Mouse (Mus musculus) G1E (cell line): ENCODE data around the gene Magi3. TPM values are rescaled to one million over a fixed set of nuclear protein-coding genes. Genes with fewer than 3 reads are reported as not detected.

Experiments
- ATAC-seq: 2 replicates; pipeline ENCODE4 v1.8.0; 2016; ENCODE audit warnings: mild to moderate bottlenecking; ENCODE audit not compliant: insufficient number of reproducible peaks, poor library complexity, low FRiP score, severe bottlenecking; ENCODE audit errors: extremely low read depth
- DNase-seq: peaks from one replicate; pipeline ENCODE4 v3.0.0; 2012; ENCODE audit warnings: low spot score
- H3K27me3 ChIP-seq: 2 replicates; pipeline ENCODE4 v1.6.1; 2012; ENCODE audit warnings: mild to moderate bottlenecking, low read length, inconsistent platforms; ENCODE audit not compliant: insufficient read depth
- H3K36me3 ChIP-seq: replicated peaks from 2 replicates; pipeline ENCODE3; 2012; ENCODE audit warnings: mild to moderate bottlenecking, inconsistent platforms
- H3K4me1 ChIP-seq: 2 replicates; pipeline ENCODE4 v1.6.1; 2012; ENCODE audit warnings: low read depth, low read length, inconsistent platforms, mixed read lengths; ENCODE audit not compliant: insufficient read depth
- H3K4me3 ChIP-seq: 2 replicates; pipeline ENCODE4 v1.5.1; 2012; ENCODE audit warnings: low read depth, mild to moderate bottlenecking, inconsistent platforms, low read length, moderate library complexity, mixed read lengths
- H3K9me3 ChIP-seq: replicated peaks from 2 replicates; pipeline ENCODE4 v1.6.1; 2012; ENCODE audit warnings: inconsistent platforms
- CTCF ChIP-seq: IDR thresholded peaks from 2 replicates; pipeline ENCODE4 v1.5.1; 2012; ENCODE audit warnings: low read depth, low read length, inconsistent platforms, mixed read lengths
- GATA1 ChIP-seq: IDR thresholded peaks from 2 replicates; pipeline ENCODE4 v1.6.1; 2012; ENCODE audit warnings: borderline replicate concordance, low read length, inconsistent platforms, mixed read lengths
- GATA2 ChIP-seq: IDR thresholded peaks from 2 replicates; pipeline ENCODE4 v1.6.1; 2012; ENCODE audit warnings: low read depth, low read length, inconsistent platforms, borderline replicate concordance
- POLR2AphosphoS5 ChIP-seq: IDR thresholded peaks from 2 replicates; pipeline ENCODE4 v1.6.1; 2012; ENCODE audit warnings: low read depth, low read length, inconsistent platforms; ENCODE audit not compliant: insufficient replicate concordance
- TAL1 ChIP-seq: conservative IDR thresholded peaks from 2 replicates; pipeline ENCODE4 v1.6.1; 2012; ENCODE audit warnings: low read depth, low read length, inconsistent platforms, mixed read lengths
- polyA plus RNA-seq: library from polyadenylated mRNA; stranded (reverse); fragments of >175 nt; gene quantifications from 2 replicates; pipeline ENCODE4 v1.2.3, GENCODE M21; 2012
- total RNA-seq, 2 experiments: library from RNA; stranded (forward) in 1 of 2; stranded (reverse) in 1 of 2; fragments of 200-1000 nt in 1 of 2; fragments of >200 nt in 1 of 2; fragmentation: Nextera tagmentation in 1 of 2; gene quantifications; 2 replicates each; pipeline ENCODE4 v1.2.3; 2014 to 2017

Gene Magi3
- total and polyA plus RNA-seq, 3 experiments: 0.16 TPM; not detected in 2

DNA sequence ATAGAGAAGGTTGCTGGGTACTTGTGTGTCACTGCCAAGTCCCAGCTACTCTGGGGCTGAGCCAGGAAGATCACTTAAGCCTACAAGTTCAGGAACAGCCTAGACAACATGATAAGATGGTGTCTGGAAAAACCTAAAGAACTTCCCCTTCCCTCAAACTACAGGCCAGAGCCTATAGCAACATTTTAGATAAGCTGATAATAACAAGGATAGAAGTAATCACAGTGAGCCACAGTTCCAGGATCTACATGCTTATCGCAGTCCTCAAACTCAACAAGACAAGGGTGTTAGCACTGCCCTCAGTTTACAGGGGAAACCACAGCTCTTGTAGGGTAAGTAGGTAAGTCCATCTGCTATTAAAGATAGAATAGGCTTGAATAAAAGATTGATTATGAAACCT lies 188.1 kb downstream of the Magi3 start:
- H3K4me3 ChIP-seq: no peak overlapping the region
- ATAC-seq (no peak), DNase-seq (no peak)
- TF ChIP-seq GATA2 (no peak), GATA1 (no peak), POLR2AphosphoS5 (no peak), CTCF (no peak), TAL1 (no peak)
- no peaks in the 10 kb centered on the region for H3K4me1 ChIP-seq
- no peaks in the 10 kb centered on the region for H3K9me3 ChIP-seq
- H3K36me3 ChIP-seq: no peaks in the 10 kb centered on the region
- H3K27me3 ChIP-seq: peaks cover 6% of the 10 kb centered on the region

DNA sequence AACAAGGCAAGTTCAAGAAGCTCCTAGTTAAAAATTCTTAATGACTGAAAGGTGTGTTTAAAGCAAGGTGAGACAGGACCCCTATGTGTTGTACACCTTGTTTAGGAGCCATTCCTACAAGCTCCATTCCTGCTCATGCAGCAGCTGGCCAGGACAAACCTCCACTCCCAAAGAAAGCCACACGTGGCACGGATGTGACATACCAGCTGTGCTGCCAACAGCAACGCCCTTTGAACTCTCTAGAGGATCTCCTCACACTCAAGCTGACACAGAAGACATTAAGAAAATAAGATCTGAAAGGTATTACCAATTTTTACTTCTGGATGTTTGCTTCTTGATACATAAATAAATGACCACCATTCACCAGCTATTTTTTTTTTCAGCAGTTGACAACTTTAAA lies 193.2 kb downstream of the Magi3 start:
- TF ChIP-seq GATA1 (no peak), POLR2AphosphoS5 (no peak), TAL1 (no peak), CTCF (no peak), GATA2 (no peak)
- H3K4me3 ChIP-seq: no peak overlapping the region
- peaks cover 5% of the 10 kb centered on the region for H3K27me3 ChIP-seq
- H3K36me3 ChIP-seq: no peaks in the 10 kb centered on the region
- no peaks in the 10 kb centered on the region for H3K9me3 ChIP-seq
- H3K4me1 ChIP-seq: no peaks in the 10 kb centered on the region
- ATAC-seq (no peak), DNase-seq (no peak)

DNA sequence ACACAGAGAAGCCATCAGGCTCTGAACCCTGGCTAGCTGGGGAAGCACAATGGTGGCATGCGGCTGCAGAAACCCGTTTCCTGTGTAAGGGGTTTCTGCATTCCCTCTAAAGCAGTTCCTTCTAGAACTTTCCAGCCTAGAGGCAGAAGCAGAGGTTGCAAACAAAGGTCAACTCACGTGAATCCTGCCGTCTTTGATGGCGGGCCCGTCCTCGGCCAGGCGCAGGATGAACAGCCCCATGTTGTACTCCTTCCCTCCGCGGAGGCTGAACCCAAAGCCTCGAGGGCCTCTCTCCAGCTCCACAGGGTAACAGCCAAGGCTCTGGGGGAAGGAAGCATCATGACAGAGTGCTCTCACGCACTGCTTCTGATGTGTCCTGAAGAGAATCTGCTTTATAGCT lies 200.1 kb downstream of the Magi3 start:
- no peak for TF ChIP-seq TAL1
- no peak for ATAC-seq
- no peaks in the 10 kb centered on the region for H3K9me3 ChIP-seq
- H3K4me1 ChIP-seq: no peaks in the 10 kb centered on the region
- DNase-seq: no peak
- no peaks in the 10 kb centered on the region for H3K27me3 ChIP-seq
- H3K36me3 ChIP-seq: peaks cover 25% of the 10 kb centered on the region
- H3K4me3 ChIP-seq: no peak overlapping the region

DNA sequence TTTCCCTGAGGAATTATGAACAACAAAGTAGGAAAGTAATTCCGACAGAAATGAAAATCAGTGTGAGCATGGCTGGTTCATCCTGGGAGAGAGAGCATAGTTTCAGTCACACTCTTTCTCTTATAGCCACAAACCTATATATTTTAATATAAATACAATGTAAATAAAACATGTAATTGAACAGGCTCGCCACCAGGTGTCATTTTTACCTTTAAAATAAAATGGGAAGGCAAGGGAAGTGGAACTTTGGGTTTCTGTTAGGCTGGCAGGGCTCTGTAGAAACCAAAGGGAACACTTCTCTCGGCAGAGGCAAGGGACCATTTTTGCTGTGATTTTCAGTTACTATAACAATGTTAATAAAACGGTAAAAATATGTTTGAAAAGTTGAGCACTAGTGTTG lies 200.7 kb downstream of the Magi3 start:
- no peaks in the 10 kb centered on the region for H3K9me3 ChIP-seq
- DNase-seq (no peak), ATAC-seq (no peak)
- H3K27me3 ChIP-seq: no peaks in the 10 kb centered on the region
- peaks cover 32% of the 10 kb centered on the region for H3K36me3 ChIP-seq
- H3K4me3 ChIP-seq: no peak overlapping the region
- TF ChIP-seq TAL1 (no peak), GATA2 (no peak), GATA1 (no peak), CTCF (no peak), POLR2AphosphoS5 (no peak)
- no peaks in the 10 kb centered on the region for H3K4me1 ChIP-seq

DNA sequence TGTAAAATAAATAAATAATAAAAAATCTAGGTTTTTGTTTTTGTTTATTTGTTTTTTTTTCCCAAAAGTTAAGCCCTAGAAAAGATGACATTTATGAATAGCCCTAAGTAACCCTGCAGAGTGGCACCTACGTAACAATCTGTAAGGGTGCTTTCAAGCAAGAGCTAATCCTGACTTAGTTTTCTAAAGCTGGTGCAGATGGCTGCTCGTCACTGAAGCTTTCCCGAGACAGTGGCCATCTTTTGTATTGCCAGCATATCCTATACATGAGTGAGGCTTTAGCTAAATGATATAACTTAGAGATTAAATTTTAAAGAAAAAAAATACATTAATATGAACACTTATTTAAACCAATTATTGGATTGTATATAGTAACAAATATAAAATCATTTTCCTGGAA lies 202.2 kb downstream of the Magi3 start:
- no peak for DNase-seq
- H3K4me3 ChIP-seq: no peak overlapping the region
- no peak for ATAC-seq
- no peaks in the 10 kb centered on the region for H3K27me3 ChIP-seq
- no peaks in the 10 kb centered on the region for H3K9me3 ChIP-seq
- H3K36me3 ChIP-seq: peaks cover 38% of the 10 kb centered on the region
- no peaks in the 10 kb centered on the region for H3K4me1 ChIP-seq
- TF ChIP-seq CTCF (no peak), GATA2 (no peak), TAL1 (no peak), GATA1 (no peak), POLR2AphosphoS5 (no peak)

GRCm38 (mm10) chr3:104011972-104012371 lies 208.2 kb downstream of the Magi3 start:
- Histone ChIP-seq H3K27me3 (no peaks in the 10 kb centered on the region), H3K9me3 (no peaks in the 10 kb centered on the region), H3K4me3 (no peak overlapping the region), H3K4me1 (no peaks in the 10 kb centered on the region), H3K36me3 (peaks cover 58% of the 10 kb centered on the region)
- DNase-seq: no peak
- TF ChIP-seq TAL1 (no peak), GATA2 (no peak), CTCF (no peak), GATA1 (no peak), POLR2AphosphoS5 (no peak)
- ATAC-seq: no peak

GRCm38 (mm10) chr3:104009924-104010662 lies 210.1 kb downstream of the Magi3 start:
- TF ChIP-seq CTCF: no peak
- TF ChIP-seq POLR2AphosphoS5: no peak
- TF ChIP-seq TAL1: no peak
- no peak for TF ChIP-seq GATA1
- no peak for TF ChIP-seq GATA2
- ATAC-seq: no peak
- Histone ChIP-seq H3K4me3 (no peak overlapping the region), H3K9me3 (no peaks in the 10 kb centered on the region), H3K36me3 (peaks cover 62% of the 10 kb centered on the region), H3K27me3 (no peaks in the 10 kb centered on the region), H3K4me1 (no peaks in the 10 kb centered on the region)
- no peak for DNase-seq
